Mouse (Mus musculus): ENCODE results near the gene Bmt2. TPM values are rescaled to one million over a fixed set of nuclear protein-coding genes. Genes with fewer than 3 reads are reported as not detected.

Gene Bmt2
- polyA plus RNA-seq, 1 experiment from 2014 or later, result 21.3 TPM

DNA sequence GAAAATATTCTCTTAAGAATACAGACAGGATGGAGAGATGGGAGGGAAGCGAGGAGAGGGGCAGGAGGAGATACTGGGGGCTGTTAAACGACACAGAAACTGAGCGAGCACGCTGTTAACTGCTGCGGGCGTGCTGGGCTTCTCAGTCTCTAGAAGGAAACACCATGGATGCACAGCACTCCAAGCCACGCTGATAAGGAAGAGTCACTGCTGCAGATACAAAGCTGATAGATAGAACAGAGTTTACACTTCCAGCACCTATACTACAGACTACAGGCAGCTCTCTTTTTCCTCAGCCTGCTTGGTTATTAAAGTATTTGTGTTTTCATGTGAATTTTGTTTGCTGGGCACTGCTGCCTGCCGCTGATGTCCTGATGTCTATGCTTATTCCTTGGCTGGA lies 91.6 kb downstream of the Bmt2 start:
- Histone ChIP-seq H3K4me1 (ENCODE audit: control insufficient read depth, insufficient read depth, low read length) (no peaks in the 10 kb centered on the region), H3K4me3 (ENCODE audit: low read depth, low read length) (no peak overlapping the region), H3K27ac (ENCODE audit: low read depth, low read length) (no peak overlapping the region), H3K4me2 (ENCODE audit: low read length) (no peak overlapping the region), H3K9me3 (replicated peaks; ENCODE audit: control insufficient read depth, low read length) (no peaks in the 10 kb centered on the region), H3K9ac (ENCODE audit: low read length) (no peak overlapping the region), H3K27me3 (replicated peaks; ENCODE audit: control insufficient read depth, insufficient read depth, low read length) (no peaks in the 10 kb centered on the region), H3K36me3 (ENCODE audit: control insufficient read depth, insufficient read depth, low read length) (peaks cover 21% of the 10 kb centered on the region)
- DNase-seq (ENCODE audit: low spot score) (no peak), ATAC-seq (no peak)
- 89% methylated on average over 8 of the region's 8 CpGs for WGBS

DNA sequence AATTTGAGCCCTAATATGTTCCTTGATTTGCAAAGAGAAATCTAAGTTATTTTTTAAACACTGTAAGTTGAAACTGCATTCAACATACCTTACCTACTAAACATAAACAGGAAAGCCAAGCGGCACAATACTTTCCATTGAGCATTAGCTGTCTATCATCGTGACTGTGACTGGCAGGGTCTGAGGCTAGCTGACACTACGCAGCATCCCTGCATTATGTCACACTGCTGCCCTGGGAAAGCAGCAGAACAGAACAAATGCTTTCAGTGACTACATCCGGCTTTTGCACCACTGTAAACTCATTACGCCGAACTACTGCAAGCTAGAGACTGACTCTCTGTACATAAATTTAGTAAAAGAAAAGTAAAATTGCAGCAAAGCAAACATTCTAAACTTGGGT lies 93.0 kb downstream of the Bmt2 start:
- no peak overlapping the region for H3K9ac ChIP-seq (ENCODE audit: low read length)
- DNase-seq (ENCODE audit: low spot score) (no peak), ATAC-seq (no peak)
- no peaks in the 10 kb centered on the region for H3K4me1 ChIP-seq (ENCODE audit: control insufficient read depth, insufficient read depth, low read length)
- H3K9me3 ChIP-seq (replicated peaks; ENCODE audit: control insufficient read depth, low read length), result no peaks in the 10 kb centered on the region
- no peaks in the 10 kb centered on the region for H3K27me3 ChIP-seq (replicated peaks; ENCODE audit: control insufficient read depth, insufficient read depth, low read length)
- H3K4me3 ChIP-seq (ENCODE audit: low read depth, low read length), result no peak overlapping the region
- WGBS, result 88% methylated on average over 6 of the region's 6 CpGs
- peaks cover 17% of the 10 kb centered on the region for H3K36me3 ChIP-seq (ENCODE audit: control insufficient read depth, insufficient read depth, low read length)
- H3K4me2 ChIP-seq (ENCODE audit: low read length), result no peak overlapping the region
- no peak overlapping the region for H3K27ac ChIP-seq (ENCODE audit: low read depth, low read length)

DNA sequence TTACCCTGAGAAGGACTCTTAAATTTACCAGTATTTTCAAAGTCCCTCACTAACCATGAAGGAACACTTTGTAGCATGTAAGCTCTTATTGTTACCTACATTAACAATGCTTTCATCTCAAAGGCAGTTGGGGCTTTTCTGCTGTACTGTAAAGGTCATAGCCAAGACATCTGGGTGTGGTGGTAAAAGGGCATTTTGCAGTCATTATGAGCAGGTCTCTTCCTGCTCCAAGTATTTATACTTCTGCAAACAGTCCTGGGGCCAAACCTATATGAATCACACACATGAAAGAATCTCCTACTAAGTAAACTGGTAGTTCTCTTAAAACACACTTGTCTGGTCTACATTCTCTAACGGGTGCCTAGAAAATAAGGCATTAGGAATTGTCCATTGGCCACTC lies 95.7 kb downstream of the Bmt2 start:
- WGBS, result 96% methylated on average over 1 of the region's 1 CpGs
- H3K27ac ChIP-seq (ENCODE audit: low read depth, low read length), result no peak overlapping the region
- ATAC-seq, result no peak

More for the DNA sequence above, 95.7 kb downstream of the Bmt2 start:
- H3K27me3 ChIP-seq (replicated peaks; ENCODE audit: control insufficient read depth, insufficient read depth, low read length), result no peaks in the 10 kb centered on the region
- H3K36me3 ChIP-seq (ENCODE audit: control insufficient read depth, insufficient read depth, low read length), result peaks cover 12% of the 10 kb centered on the region
- H3K9ac ChIP-seq (ENCODE audit: low read length), result no peak overlapping the region
- no peaks in the 10 kb centered on the region for H3K4me1 ChIP-seq (ENCODE audit: control insufficient read depth, insufficient read depth, low read length)
- H3K4me3 ChIP-seq (ENCODE audit: low read depth, low read length), result no peak overlapping the region
- H3K9me3 ChIP-seq (replicated peaks; ENCODE audit: control insufficient read depth, low read length), result no peaks in the 10 kb centered on the region
- H3K4me2 ChIP-seq (ENCODE audit: low read length), result no peak overlapping the region
- DNase-seq (ENCODE audit: low spot score), result no peak

Other genes starting within 250 kb of the Bmt2 start
- gene Tmem168, start 69.9 kb downstream of the Bmt2 start, polyA plus RNA-seq (2014; fragmentation: Nextera tagmentation; extraction: Ambion mirVana), result 24.6 and 29.4 TPM in 2 replicates
- 113 and 142 TPM in 2 replicates for gene Gpr85, start 162.0 kb upstream of the Bmt2 start, polyA plus RNA-seq (2014; fragmentation: Nextera tagmentation; extraction: Ambion mirVana)
- gene 2610001J05Rik, start 193.6 kb upstream of the Bmt2 start, polyA plus RNA-seq (2014; fragmentation: Nextera tagmentation; extraction: Ambion mirVana), result 73.0 and 76.9 TPM in 2 replicates

Measured in forebrain, embryonic 14.5 days (tissue).